In the genomic region with DNA sequence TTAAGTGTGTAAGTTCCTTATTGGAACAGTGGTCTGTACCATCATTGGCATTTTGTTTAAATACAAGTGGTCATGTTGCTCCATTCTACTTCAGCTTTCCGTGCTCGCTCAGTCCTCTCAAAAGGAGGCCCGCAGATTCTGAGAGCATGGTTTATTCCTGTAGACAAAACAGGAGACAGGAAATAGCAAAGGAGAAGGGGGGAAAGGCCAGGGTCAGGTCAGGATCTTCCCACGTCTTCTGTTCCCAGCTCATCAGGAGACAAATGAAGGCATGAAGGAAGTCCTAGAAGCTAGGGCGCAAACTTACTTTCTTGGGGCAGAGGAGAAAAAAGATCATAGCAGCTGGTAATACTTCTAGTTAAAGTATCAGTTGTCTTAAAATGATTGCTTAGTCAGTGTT, we compare ENCODE assay signal across 11 mouse cellular contexts. TPM values are rescaled to one million over a fixed set of nuclear protein-coding genes. Genes with fewer than 3 reads are reported as not detected.
DNase-seq lines count a peak whose midpoint lies in the region; ATAC-seq lines count a peak whose summit lies in the region.
"Had no signal": no experiment of that assay in that cellular context is flagged by ENCODE, and none has a peak within 500 bp of the region (broad histone marks: within the 10 kb centered on the region; RNA-seq: fewer than 3 reads in every experiment).

No protein-coding gene starts in this region.

- no peaks in the 10 kb centered on the region for H3K4me1 ChIP-seq in heart, embryonic 11.5 days (ENCODE audit: control insufficient read depth, insufficient read depth, low read length)

- H3K27ac ChIP-seq in heart, embryonic 11.5 days (ENCODE audit: low read depth, low read length) = 0 out of 2 replicates have a peak overlapping the region, but pooled peaks have one; percentile 22

- H3K4me3 ChIP-seq in heart, embryonic 11.5 days (ENCODE audit: low read depth, low read length) = no peak overlapping the region
- H3K4me3 ChIP-seq: myocyte had no signal

- H3K9me3 ChIP-seq in heart, embryonic 11.5 days (replicated peaks; ENCODE audit: control insufficient read depth, low read length) = no peaks in the 10 kb centered on the region

- H3K9ac ChIP-seq in heart, embryonic 11.5 days (ENCODE audit: low read depth, low read length) = no peak overlapping the region

- no peaks in the 10 kb centered on the region for H3K27me3 ChIP-seq in heart, embryonic 11.5 days (ENCODE audit: control insufficient read depth, insufficient read depth, low read length)
- H3K27me3 ChIP-seq: Patski had no signal

- no peak overlapping the region for H3K4me2 ChIP-seq in heart, embryonic 11.5 days

- 49% methylated on average over 5 of the region's 5 CpGs for WGBS in heart, embryonic 11.5 days (ENCODE audit: insufficient replicate concordance)

- no peaks in the 10 kb centered on the region for H3K36me3 ChIP-seq in heart, embryonic 11.5 days (ENCODE audit: control insufficient read depth, insufficient read depth, low read length)

- peak; percentile 36 to 58 for DNase-seq in heart, adult 18-20 months
- no peak for DNase-seq in heart, postnatal 4 days
- DNase-seq in adrenal gland, postnatal 36 days = peak; percentile 34 to 35
- peak; percentile 58 to 75 for DNase-seq in kidney, postnatal 25 days
- no peak for DNase-seq in layer of hippocampus, postnatal 25 days (ENCODE audit: extremely low spot score in 1 of 2, low spot score in 1 of 2)
- no peak for DNase-seq in right cerebral cortex, adult 18-20 months
- DNase-seq: left cerebral cortex, postnatal 4 days had no signal

- no peak for ATAC-seq in heart, embryonic 11.5 days (replicated peaks; ENCODE audit: insufficient number of reproducible peaks, low FRiP score, low TSS enrichment)
- ATAC-seq: CD4-positive, CD25-positive, alpha-beta regulatory T cell, adult 4 months; Patski had no signal

RNA-seq across cellular contexts. Expression of gene Tbc1d1, which starts 56.1 kb away (rescaled TPM):
- total RNA-seq in heart, adult 18-20 months (2021) = 10 to 100 TPM; 11.0 to 13.3 TPM
- total RNA-seq in heart, postnatal 4 days (2021) = 10 to 100 TPM; 55.5 to 58.6 TPM
- total RNA-seq in adrenal gland, postnatal 36 days (2021) = 10 to 100 TPM; 11.0 to 16.6 TPM
- polyA plus RNA-seq in heart, embryonic 11.5 days (2014; fragmentation: Nextera tagmentation; extraction: Ambion mirVana) = 36.3 and 41.5 TPM in 2 replicates
- 10 to 100 TPM; 26.9 to 32.4 TPM for total RNA-seq in layer of hippocampus, postnatal 25 days (2021)

Comparison
In these comparisons a context has a peak if more than half of its experiments do, and no peak if none do; other contexts are left out.
1. DNase-seq: peak in heart, adult 18-20 months (2 of 2), adrenal gland, postnatal 36 days (2 of 2) and kidney, postnatal 25 days (2 of 2); none in heart, postnatal 4 days (single experiment), layer of hippocampus, postnatal 25 days (0 of 2) and right cerebral cortex, adult 18-20 months (single experiment).